Mouse (Mus musculus): ENCODE measurements around the gene Slc33a1.

GRCm38 (mm10) chr3:63910301-63910700 is 54.3 kb downstream of the Slc33a1 start:
- TF ChIP-seq CTCF (IDR thresholded peaks at IDR 0.05; ENCODE audit: extremely low read depth, insufficient read depth, low read length): no peak
- TF ChIP-seq POLR2A (IDR thresholded peaks at IDR 0.05; ENCODE audit: extremely low read depth, insufficient read depth, low read length): no peak
